Mouse (Mus musculus): ENCODE measurements at regions not wholly inside any gene's neighbourhood (a gene's known extent, or its start where the extent isn't known, plus 50 kb on each side); places are given as distances from the start of the nearest gene placed in this dataset.

DNA sequence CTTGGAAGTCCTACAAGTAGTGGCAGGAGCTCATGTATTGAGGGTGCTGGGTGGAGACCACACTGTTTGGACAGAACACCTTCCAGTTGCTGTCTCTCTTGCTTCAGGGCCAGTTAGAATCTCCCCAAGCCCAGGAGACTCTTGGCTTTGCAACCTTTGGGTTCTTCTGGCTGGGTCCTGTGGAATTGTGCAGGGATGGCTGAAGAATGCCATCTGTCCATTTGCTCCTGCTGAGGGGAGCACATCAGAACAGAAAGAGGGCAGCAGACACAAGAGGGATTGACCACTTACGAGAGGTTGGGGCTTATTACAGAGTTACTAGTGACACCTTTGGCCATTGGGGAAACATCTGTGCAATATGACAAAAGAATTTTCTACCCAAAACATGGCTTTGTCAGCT, 145.1 kb downstream of the Rps24 start:
- no peak for DNase-seq (ENCODE audit: low spot score in 2 of 2)

- DNase-seq (ENCODE audit: low spot score in 2 of 2), result no peak
Measured at GRCm38 (mm10) chr14:24641853-24642252, 154.9 kb downstream of the Rps24 start.

GRCm38 (mm10) chr14:24644117-24644808, 157.3 kb downstream of the Rps24 start:
- no peak for DNase-seq (ENCODE audit: low spot score in 2 of 2)

- peak in 1 of 2 experiments; percentile 17 for DNase-seq (ENCODE audit: low spot score in 2 of 2)
Measured at GRCm38 (mm10) chr14:24646239-24646848, 159.4 kb downstream of the Rps24 start.

GRCm38 (mm10) chr14:24647722-24648121, 160.8 kb downstream of the Rps24 start:
- no peak for DNase-seq (ENCODE audit: low spot score in 2 of 2)

DNA sequence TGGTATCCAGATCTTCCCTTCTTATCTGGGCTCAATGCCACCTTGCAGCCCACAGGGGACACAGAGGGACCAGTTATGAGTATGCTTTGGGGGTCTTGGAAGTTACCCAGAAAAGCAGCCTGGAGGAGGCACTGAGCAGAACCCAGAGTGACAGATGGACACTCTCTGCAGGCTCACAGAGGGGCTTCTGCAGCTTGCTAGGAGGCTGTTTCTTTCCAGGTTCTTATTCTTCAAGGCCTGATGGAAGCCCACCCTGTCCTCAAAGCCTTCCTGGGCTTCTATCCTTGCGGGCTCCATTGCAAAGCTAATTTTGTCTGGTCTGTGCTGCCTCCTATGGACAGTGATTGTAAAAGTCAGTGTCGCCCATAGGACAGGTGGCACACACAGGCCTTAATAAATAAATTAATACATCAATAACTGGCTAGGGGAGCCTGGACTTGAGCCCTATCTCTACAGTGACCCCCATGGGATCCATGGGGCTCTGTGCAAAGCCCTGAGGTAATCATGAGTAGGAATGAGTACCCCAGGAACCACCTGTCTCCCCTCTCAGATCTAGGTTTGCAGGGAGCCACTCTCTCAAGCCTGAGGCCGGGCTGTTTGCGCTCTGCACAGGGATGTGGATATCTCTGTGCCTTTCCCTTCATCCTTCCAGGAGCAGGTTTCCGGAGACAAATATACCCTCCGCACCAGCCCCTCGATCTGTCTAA, 163.4 kb downstream of the Rps24 start:
- DNase-seq (ENCODE audit: low spot score in 2 of 2), result no peak

DNA sequence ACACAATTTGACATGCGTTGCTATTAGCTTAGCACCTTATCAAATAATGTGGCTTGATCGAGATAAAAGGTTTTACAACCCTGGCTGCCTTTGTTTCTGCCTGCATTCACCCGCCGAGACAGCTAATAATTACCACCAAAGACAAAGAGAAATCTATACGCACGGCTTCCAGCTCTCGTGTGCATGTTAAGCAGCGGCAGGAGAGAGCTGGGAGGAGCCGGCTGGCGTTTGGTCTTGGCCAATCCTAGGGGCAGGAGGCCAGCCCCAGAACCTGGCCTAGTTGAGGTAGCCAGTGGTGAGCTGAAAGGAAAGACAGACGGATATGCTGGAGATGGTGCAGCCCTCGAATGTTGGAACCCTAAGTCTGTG, 164.0 kb downstream of the Rps24 start:
- no peak for DNase-seq (ENCODE audit: low spot score in 2 of 2)

DNA sequence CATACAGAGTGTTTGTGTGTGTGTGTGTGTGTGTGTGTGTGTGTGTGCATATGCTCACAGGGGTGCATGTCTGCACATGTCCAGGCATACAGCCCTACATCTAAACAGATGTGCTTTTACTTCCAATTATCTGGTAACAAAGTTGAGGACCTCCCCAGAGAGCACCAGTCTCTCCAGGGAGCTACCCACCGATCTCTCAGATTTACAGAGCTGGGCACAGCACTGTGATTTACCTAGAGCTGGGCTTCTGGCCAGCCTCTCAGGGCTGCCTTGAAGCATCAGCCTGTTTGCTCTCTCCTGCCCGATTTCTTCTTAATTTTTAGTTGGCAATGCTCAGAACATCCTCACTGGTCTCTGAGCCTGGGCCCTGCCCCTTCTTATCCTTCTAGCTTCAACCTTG, 165.7 kb downstream of the Rps24 start:
- no peak for DNase-seq (ENCODE audit: low spot score in 2 of 2)

DNA sequence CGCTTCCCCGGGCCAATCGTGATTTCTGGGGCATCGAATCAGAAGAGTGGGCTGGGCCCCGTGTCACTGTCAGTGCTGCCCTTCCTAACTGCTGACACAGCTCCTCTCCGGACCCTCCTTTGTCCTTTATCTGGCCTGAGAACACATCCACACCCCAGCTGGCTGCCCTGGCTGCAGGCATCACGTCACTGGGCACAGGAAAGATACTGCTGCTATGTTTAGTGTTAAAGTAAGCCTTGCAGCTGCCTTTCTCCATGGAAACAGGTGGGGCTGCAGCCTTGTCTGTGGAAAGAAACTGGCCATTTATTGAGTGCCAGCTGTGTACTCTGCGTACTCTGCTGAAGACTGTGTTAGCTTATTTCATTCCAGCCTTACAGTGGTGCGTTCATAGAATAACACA, 168.7 kb downstream of the Rps24 start:
- DNase-seq (ENCODE audit: low spot score in 2 of 2), result no peak

GRCm38 (mm10) chr14:24661797-24662196, 174.9 kb downstream of the Rps24 start:
- DNase-seq (ENCODE audit: low spot score in 2 of 2), result no peak

GRCm38 (mm10) chr14:24665210-24665609, 178.3 kb downstream of the Rps24 start:
- DNase-seq (ENCODE audit: low spot score in 2 of 2), result no peak
